Mouse (Mus musculus): ENCODE results near the gene Uggt1. TPM values are rescaled to one million over a fixed set of nuclear protein-coding genes. Genes with fewer than 3 reads are reported as not detected.

The Uggt1 gene
- 10 to 100 TPM; 37.1 to 39.0 TPM for total RNA-seq (2021)
- long read RNA-seq, experiment 1, full-length matches to known transcripts, result 5 of 16 reads
- long read RNA-seq, experiment 1, partial matches to known transcripts, result 3 of 16 reads
- long read RNA-seq, experiment 1, other reads (novel, unspliced or antisense), result 8 of 16 reads
- long read RNA-seq, experiment 2, full-length matches to known transcripts, result 13 of 25 reads
- long read RNA-seq, experiment 2, partial matches to known transcripts, result 5 of 25 reads
- long read RNA-seq, experiment 2, other reads (novel, unspliced or antisense), result 7 of 25 reads

GRCm38 (mm10) chr1:36244058-36244827 lies at the start of gene Uggt1:
Gene Uggt1 (minus strand): TSS chr1:36244720.
- peak within 1 kb of the TSS; percentile 88 for H3K27ac ChIP-seq
- H3K4me3 ChIP-seq, result peak within 1 kb of the TSS; percentile 96
- TF ChIP-seq CTCF (conservative IDR thresholded peaks at IDR 0.05), result peak; percentile 15; the same call in 1 of the 2 replicates
- peak; percentile 90 to 95 for DNase-seq (ENCODE audit: low spot score in 2 of 2)

- no peak for TF ChIP-seq CTCF (conservative IDR thresholded peaks at IDR 0.05)
- Histone ChIP-seq H3K4me3 (no peak overlapping the region), H3K27ac (no peak overlapping the region)
- DNase-seq (ENCODE audit: low spot score in 2 of 2), result no peak
Measured at GRCm38 (mm10) chr1:36293470-36293869, 49.0 kb upstream of the Uggt1 start.

GRCm38 (mm10) chr1:36281849-36282248 lies 37.3 kb upstream of the Uggt1 start:
- no peak for DNase-seq (ENCODE audit: low spot score in 2 of 2)
- H3K27ac ChIP-seq, result no peak overlapping the region
- H3K4me3 ChIP-seq, result no peak overlapping the region
- no peak for TF ChIP-seq CTCF (conservative IDR thresholded peaks at IDR 0.05)

DNA sequence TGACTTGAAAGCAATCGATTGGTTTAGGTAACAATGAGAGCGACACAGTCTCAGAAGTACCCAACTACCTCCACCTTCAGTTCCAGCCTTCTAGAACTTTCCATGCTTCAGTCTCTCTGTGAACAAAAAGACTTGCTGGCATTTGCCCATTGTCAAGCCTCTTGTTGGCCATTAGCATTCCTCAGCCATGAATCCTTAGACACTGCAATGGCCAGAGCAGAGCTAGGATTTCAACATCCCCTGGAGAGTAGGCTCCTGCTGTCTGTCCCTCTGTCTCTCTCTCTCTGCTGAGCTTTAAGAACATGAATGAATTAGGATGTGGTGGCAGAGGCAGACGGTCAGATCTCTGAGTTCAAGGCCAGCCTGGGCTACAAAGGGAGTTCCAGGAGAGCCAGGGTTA lies 36.4 kb upstream of the Uggt1 start:
- Histone ChIP-seq H3K4me3 (no peak overlapping the region), H3K27ac (no peak overlapping the region)
- no peak for TF ChIP-seq CTCF (conservative IDR thresholded peaks at IDR 0.05)
- no peak for DNase-seq (ENCODE audit: low spot score in 2 of 2)

DNA sequence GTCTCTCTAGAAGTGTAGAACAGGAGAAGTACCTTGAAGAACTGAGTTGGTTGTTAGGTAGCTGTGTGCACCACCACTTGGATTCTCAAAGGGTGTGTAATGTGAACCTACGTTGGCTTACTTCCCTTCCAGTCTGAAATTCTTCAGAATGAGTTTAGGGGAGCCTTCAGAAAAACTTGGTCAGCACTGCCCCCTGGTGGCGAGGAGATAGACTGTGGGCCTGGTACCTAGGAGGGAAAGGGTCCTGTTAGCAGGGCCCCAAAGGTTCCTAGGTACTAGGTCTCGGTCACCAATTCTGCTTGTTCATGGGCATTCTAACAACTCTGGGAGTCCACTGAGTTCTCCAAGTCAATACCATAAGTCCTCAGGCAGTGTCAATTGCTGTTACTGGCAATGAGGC lies 34.7 kb upstream of the Uggt1 start:
- Histone ChIP-seq H3K27ac (no peak overlapping the region), H3K4me3 (no peak overlapping the region)
- DNase-seq (ENCODE audit: low spot score in 2 of 2), result peak; percentile 64 to 80
- peak; percentile 96 for TF ChIP-seq CTCF (conservative IDR thresholded peaks at IDR 0.05)

DNA sequence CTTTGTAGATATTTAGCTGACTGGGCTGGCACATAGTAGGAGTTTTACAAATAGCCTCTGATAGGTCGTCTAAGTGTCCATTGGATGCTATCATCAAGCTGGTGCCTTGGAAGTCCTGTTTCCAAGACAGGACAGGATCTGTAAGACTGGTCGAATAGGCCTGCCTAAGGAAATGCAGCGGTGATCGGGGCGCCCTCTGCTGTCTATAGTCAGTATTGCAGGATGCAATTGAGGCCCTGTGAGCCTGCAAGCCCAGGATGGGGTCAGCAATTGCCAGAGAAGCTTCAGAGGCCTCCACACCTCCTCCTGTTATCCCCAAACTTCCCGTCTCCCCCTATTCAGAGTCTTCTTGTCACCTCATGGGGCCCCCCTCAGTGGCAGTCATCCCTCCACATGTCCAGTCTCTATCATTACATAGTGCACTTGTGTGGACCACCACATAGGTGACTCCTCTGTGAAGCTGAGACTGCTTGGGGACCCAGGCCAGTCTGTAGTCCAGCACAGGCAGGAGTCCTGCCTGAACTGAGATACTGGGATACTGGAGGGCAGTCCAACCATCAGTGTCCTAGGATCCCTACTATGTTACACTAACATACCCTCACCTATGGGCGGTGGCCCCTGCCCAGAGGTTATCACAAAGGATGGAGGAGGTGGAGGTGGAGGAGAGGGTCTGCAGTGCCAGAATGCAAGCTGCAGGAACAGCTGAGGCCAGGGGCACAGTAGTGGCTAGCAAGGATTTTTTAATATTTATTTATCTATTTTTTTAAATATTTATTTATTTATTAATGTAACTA lies 32.9 kb upstream of the Uggt1 start:
- H3K27ac ChIP-seq, result no peak overlapping the region
- peak; percentile 95 for TF ChIP-seq CTCF (conservative IDR thresholded peaks at IDR 0.05)
- peak; percentile 49 to 82 for DNase-seq (ENCODE audit: low spot score in 2 of 2)
- H3K4me3 ChIP-seq, result no peak overlapping the region

DNA sequence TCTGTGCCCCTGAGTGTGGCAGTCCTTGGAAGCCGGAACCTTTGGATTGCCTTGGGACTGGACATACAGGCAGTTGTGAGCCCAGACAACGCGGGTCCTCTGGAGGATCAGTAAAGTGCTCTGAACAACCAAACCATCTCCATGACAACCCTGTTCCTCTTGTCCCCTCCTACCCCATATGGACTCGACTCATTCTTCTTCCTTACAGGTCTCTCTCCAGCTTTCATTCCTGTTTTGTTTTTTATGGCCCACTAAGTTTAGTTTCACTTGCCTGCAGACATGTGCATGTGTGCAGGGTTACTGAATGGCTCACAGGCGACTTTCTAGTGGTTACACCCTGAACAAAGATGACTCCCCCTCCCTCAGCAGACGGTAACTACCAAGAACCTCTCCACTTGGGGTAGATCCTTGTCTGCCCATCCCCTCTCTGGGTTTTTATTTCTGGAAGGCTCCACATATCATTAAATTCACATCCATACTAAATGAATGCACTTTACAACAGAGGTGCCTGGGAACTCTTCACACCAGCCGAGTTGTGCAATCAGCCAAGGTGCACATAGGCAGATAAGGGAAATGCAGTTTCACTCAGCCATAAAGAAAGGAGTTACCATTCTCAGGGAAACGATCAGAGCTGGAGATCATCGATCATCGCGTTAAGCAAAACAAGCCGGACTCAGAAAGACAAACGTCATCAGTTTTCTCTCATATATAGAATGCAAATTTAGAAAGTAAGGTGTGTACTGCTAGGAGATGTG lies 31.3 kb upstream of the Uggt1 start:
- no peak for TF ChIP-seq CTCF (conservative IDR thresholded peaks at IDR 0.05)
- no peak overlapping the region for H3K27ac ChIP-seq
- no peak for DNase-seq (ENCODE audit: low spot score in 2 of 2)
- H3K4me3 ChIP-seq, result no peak overlapping the region

DNA sequence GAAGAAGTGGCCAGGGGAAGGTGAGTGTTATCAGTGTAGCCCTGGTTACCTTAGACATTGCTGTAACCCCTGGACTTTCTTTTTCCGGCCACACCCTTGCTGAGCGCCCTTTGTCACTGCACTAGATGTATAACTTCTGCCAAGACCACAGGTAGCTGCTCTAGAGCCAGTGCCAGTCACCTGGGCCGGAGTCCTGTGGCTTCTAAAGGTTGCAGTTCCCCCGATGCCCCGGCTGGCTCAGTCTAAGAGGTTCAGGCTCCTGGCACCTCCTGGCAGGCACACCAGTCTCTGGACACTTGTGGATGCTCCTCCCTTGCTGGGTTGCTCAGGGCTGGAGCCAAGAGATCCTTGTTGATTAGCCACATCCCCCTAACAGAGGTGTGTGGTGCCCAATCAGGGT lies 29.9 kb upstream of the Uggt1 start, which contains the start of gene Neurl3:
Neurl3 (minus strand) TSS at position 225 of the 400 bp plus-strand sequence.
- H3K27ac ChIP-seq, result no peak within 1 kb of the TSS
- no peak for DNase-seq (ENCODE audit: low spot score in 2 of 2)
- TF ChIP-seq CTCF (conservative IDR thresholded peaks at IDR 0.05), result no peak
- no peak within 1 kb of the TSS for H3K4me3 ChIP-seq

GRCm38 (mm10) chr1:36273288-36273687 lies 28.8 kb upstream of the Uggt1 start:
- no peak overlapping the region for H3K4me3 ChIP-seq
- DNase-seq (ENCODE audit: low spot score in 2 of 2), result no peak
- no peak for TF ChIP-seq CTCF (conservative IDR thresholded peaks at IDR 0.05)
- H3K27ac ChIP-seq, result no peak overlapping the region; the same call in 1 of the 2 replicates

- no peak for TF ChIP-seq CTCF (conservative IDR thresholded peaks at IDR 0.05)
- DNase-seq (ENCODE audit: low spot score in 2 of 2), result no peak
- no peak overlapping the region for H3K4me3 ChIP-seq
- H3K27ac ChIP-seq, result no peak overlapping the region
Measured at GRCm38 (mm10) chr1:36272546-36272945, 28.0 kb upstream of the Uggt1 start.

DNA sequence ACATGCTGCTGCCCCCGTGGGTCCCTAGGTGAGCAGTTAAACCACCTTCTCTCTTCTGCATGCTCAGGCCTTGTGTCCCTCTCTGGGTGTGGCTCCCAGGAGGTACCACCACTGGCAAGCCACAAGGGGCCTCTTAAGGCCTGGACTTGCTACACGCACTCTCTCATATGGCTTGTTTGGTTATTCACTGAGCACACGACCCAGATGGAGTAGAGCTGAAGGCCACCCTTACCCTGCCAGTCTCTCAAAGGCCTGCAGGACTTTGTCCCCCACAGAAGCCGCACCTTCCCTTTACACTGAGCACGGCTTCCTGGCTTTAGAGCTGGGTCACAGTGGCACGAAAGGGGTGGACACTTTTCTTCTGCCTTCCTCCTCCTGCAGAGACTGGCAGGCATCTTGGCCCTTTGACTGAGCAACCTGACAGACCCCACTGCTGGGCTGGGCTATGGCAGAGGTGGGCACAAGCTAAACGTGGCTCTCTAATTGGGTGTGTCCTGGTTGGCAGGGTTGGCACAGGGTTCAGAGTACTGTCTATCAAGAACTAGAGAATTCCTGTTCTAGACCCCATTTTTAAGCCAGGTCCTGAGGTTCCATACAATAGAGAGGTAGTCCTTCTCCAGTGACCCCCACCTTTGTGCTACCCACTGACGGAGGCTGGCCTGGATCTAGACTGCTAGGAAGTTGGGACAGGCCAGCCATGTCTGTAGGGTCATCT lies 27.2 kb upstream of the Uggt1 start:
- no peak for TF ChIP-seq CTCF (conservative IDR thresholded peaks at IDR 0.05)
- no peak for DNase-seq (ENCODE audit: low spot score in 2 of 2)
- Histone ChIP-seq H3K4me3 (no peak overlapping the region), H3K27ac (no peak overlapping the region)

DNA sequence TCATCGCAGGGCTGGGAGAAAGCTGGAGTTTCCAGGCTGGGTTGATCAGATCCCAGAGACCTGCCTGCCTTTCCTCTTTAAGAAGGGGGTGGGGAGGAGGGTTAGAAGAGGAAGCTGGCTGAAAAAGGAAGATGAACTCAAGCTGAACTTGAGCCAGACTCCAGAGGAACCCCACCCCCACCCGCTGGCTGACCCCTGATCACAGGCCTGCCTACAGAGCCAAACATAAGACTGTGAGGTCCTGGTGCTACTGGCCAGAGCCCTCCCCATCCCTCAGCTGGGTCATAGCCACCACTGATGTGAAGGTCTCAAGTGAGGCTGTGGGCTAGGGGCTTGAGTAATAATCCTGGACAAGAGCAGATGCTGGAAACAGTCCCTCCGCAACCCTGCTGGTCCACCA lies 26.1 kb upstream of the Uggt1 start:
- no peak overlapping the region for H3K4me3 ChIP-seq
- DNase-seq (ENCODE audit: low spot score in 2 of 2), result no peak
- TF ChIP-seq CTCF (conservative IDR thresholded peaks at IDR 0.05), result no peak
- peak overlapping the region; percentile 28; the same call in 1 of the 2 replicates for H3K27ac ChIP-seq

Data from layer of hippocampus, adult 2 months (tissue).